ENCODE assay signal across 8 mouse cellular contexts in genomic region chr9:21926784-21927183, GRCm38 (mm10). TPM values are rescaled to one million over a fixed set of nuclear protein-coding genes. Genes with fewer than 3 reads are reported as not detected.
DNase-seq lines count a peak whose midpoint lies in the region; ATAC-seq lines count a peak whose summit lies in the region.

No protein-coding gene starts in this region.

- peak overlapping the region; percentile 70 for H3K9ac ChIP-seq in kidney, embryonic 16.5 days (replicated peaks; ENCODE audit: low read length)
- peak overlapping the region; percentile 55 for H3K9ac ChIP-seq in embryonic facial prominence, embryonic 12.5 days
- H3K9ac ChIP-seq in midbrain, embryonic 14.5 days (replicated peaks; ENCODE audit: low read length): peak overlapping the region; percentile 59

- H3K4me1 ChIP-seq in kidney, embryonic 16.5 days (ENCODE audit: insufficient read depth, low read length): peaks cover 28% of the 10 kb centered on the region
- peaks cover 13% of the 10 kb centered on the region for H3K4me1 ChIP-seq in embryonic facial prominence, embryonic 12.5 days
- peaks cover 11% of the 10 kb centered on the region for H3K4me1 ChIP-seq in midbrain, embryonic 14.5 days (ENCODE audit: control insufficient read depth, insufficient read depth, low read length)

- no peaks in the 10 kb centered on the region for H3K9me3 ChIP-seq in kidney, embryonic 16.5 days (ENCODE audit: low read length)
- H3K9me3 ChIP-seq in embryonic facial prominence, embryonic 12.5 days: no peaks in the 10 kb centered on the region
- no peaks in the 10 kb centered on the region for H3K9me3 ChIP-seq in midbrain, embryonic 14.5 days (ENCODE audit: control insufficient read depth, low read length)

- H3K27ac ChIP-seq in kidney, embryonic 16.5 days (ENCODE audit: low read length): peak overlapping the region; percentile 26; the same call in 1 of the 2 replicates
- H3K27ac ChIP-seq in embryonic facial prominence, embryonic 12.5 days: no peak overlapping the region
- H3K27ac ChIP-seq in midbrain, embryonic 14.5 days (replicated peaks; ENCODE audit: low read depth, low read length): peak overlapping the region; percentile 66; the same call in 1 of the 2 replicates

- H3K4me2 ChIP-seq in kidney, embryonic 16.5 days (replicated peaks; ENCODE audit: low read depth, low read length): peak overlapping the region; percentile 64
- peak overlapping the region; percentile 60 for H3K4me2 ChIP-seq in embryonic facial prominence, embryonic 12.5 days (replicated peaks)
- peak overlapping the region; percentile 65 for H3K4me2 ChIP-seq in midbrain, embryonic 14.5 days (ENCODE audit: low read length)

- no peaks in the 10 kb centered on the region for H3K27me3 ChIP-seq in kidney, embryonic 16.5 days (ENCODE audit: insufficient read depth, low read length)
- H3K27me3 ChIP-seq in embryonic facial prominence, embryonic 12.5 days: no peaks in the 10 kb centered on the region
- no peaks in the 10 kb centered on the region for H3K27me3 ChIP-seq in midbrain, embryonic 14.5 days (ENCODE audit: control insufficient read depth, insufficient read depth, low read length)

- peak overlapping the region; percentile 60 for H3K4me3 ChIP-seq in kidney, embryonic 16.5 days (ENCODE audit: low read length)
- H3K4me3 ChIP-seq in embryonic facial prominence, embryonic 12.5 days: peak overlapping the region; percentile 53
- peak overlapping the region; percentile 48 for H3K4me3 ChIP-seq in midbrain, embryonic 14.5 days (replicated peaks; ENCODE audit: low read depth, low read length)

- 0% methylated on average over 6 of the region's 6 CpGs for WGBS in kidney, embryonic 16.5 days
- 2% methylated on average over 6 of the region's 6 CpGs for WGBS in embryonic facial prominence, embryonic 12.5 days
- 3% methylated on average over 6 of the region's 6 CpGs for WGBS in midbrain, embryonic 14.5 days

- 0 out of 2 replicates have a peak, but pooled peaks cover 9% of the 10 kb centered on the region for H3K36me3 ChIP-seq in kidney, embryonic 16.5 days (ENCODE audit: insufficient read depth, low read length)
- peaks cover 2% of the 10 kb centered on the region; the same call in 1 of the 2 replicates for H3K36me3 ChIP-seq in embryonic facial prominence, embryonic 12.5 days
- 0 out of 2 replicates have a peak, but pooled peaks cover 5% of the 10 kb centered on the region for H3K36me3 ChIP-seq in midbrain, embryonic 14.5 days (ENCODE audit: control insufficient read depth, insufficient read depth, low read length)

- no peak for DNase-seq in kidney, postnatal 14 days
- peak; percentile 42 for DNase-seq in kidney, postnatal 10 days
- peak; percentile 50 for DNase-seq in midbrain, embryonic 14.5 days
- no peak for DNase-seq in layer of hippocampus, postnatal 36 days
- DNase-seq in thymus, postnatal 10 days (ENCODE audit: low spot score in 2 of 2): no peak
- DNase-seq in urinary bladder, postnatal 36 days (ENCODE audit: low spot score in 2 of 2): no peak

- no peak for ATAC-seq in kidney, embryonic 16.5 days (ENCODE audit: low FRiP score, low TSS enrichment)
- no peak for ATAC-seq in embryonic facial prominence, embryonic 12.5 days (ENCODE audit: insufficient number of reproducible peaks, insufficient read depth, low FRiP score, low TSS enrichment)
- no peak for ATAC-seq in midbrain, embryonic 14.5 days (ENCODE audit: low FRiP score, low TSS enrichment)

RNA-seq across cellular contexts. Expression of gene Ccdc159, which starts 0.5 kb away (rescaled TPM):
- 5.4 and 6.0 TPM in 2 replicates for polyA plus RNA-seq in kidney, embryonic 16.5 days (2015; fragmentation: Nextera tagmentation; extraction: Ambion mirVana)
- polyA plus RNA-seq in embryonic facial prominence, embryonic 12.5 days (2016; fragmentation: Nextera tagmentation; extraction: Ambion mirVana): 5.3 and 5.6 TPM in 2 replicates
- 5.7 and 7.7 TPM in 2 replicates for polyA plus RNA-seq in midbrain, embryonic 14.5 days (2014; fragmentation: Nextera tagmentation; extraction: Ambion mirVana)
- total RNA-seq in layer of hippocampus, postnatal 36 days (2021): 10 to 100 TPM; 19.3 to 21.2 TPM

RNA-seq across cellular contexts. Expression of gene Tmem205, which starts 0.6 kb away (rescaled TPM):
- 70.3 and 75.4 TPM in 2 replicates for polyA plus RNA-seq in kidney, embryonic 16.5 days (2015; fragmentation: Nextera tagmentation; extraction: Ambion mirVana)
- polyA plus RNA-seq in embryonic facial prominence, embryonic 12.5 days (2016; fragmentation: Nextera tagmentation; extraction: Ambion mirVana): 40.5 and 42.4 TPM in 2 replicates
- polyA plus RNA-seq in midbrain, embryonic 14.5 days (2014; fragmentation: Nextera tagmentation; extraction: Ambion mirVana): 42.2 and 51.8 TPM in 2 replicates
- total RNA-seq in layer of hippocampus, postnatal 36 days (2021): 10 to 100 TPM; 41.0 to 44.6 TPM

RNA-seq across cellular contexts. Expression of gene Rab3d, which starts 8.8 kb away (rescaled TPM):
- polyA plus RNA-seq in kidney, embryonic 16.5 days (2015; fragmentation: Nextera tagmentation; extraction: Ambion mirVana): 14.2 and 14.4 TPM in 2 replicates
- polyA plus RNA-seq in embryonic facial prominence, embryonic 12.5 days (2016; fragmentation: Nextera tagmentation; extraction: Ambion mirVana): 10.2 and 11.1 TPM in 2 replicates
- 9.8 and 10.2 TPM in 2 replicates for polyA plus RNA-seq in midbrain, embryonic 14.5 days (2014; fragmentation: Nextera tagmentation; extraction: Ambion mirVana)
- total RNA-seq in layer of hippocampus, postnatal 36 days (2021): 10 to 100 TPM; 23.6 to 26.6 TPM

RNA-seq across cellular contexts. Expression of gene Plppr2, which starts 10.0 kb away (rescaled TPM):
- 10.4 and 10.7 TPM in 2 replicates for polyA plus RNA-seq in kidney, embryonic 16.5 days (2015; fragmentation: Nextera tagmentation; extraction: Ambion mirVana)
- 15.9 and 16.2 TPM in 2 replicates for polyA plus RNA-seq in embryonic facial prominence, embryonic 12.5 days (2016; fragmentation: Nextera tagmentation; extraction: Ambion mirVana)
- polyA plus RNA-seq in midbrain, embryonic 14.5 days (2014; fragmentation: Nextera tagmentation; extraction: Ambion mirVana): 91.3 and 92.2 TPM in 2 replicates
- 100 to 1,000 TPM; 303 to 315 TPM for total RNA-seq in layer of hippocampus, postnatal 36 days (2021)

RNA-seq across cellular contexts. Expression of gene Swsap1, which starts 28.8 kb away (rescaled TPM):
- 9.0 TPM in 2 replicates for polyA plus RNA-seq in kidney, embryonic 16.5 days (2015; fragmentation: Nextera tagmentation; extraction: Ambion mirVana)
- 5.6 and 7.0 TPM in 2 replicates for polyA plus RNA-seq in embryonic facial prominence, embryonic 12.5 days (2016; fragmentation: Nextera tagmentation; extraction: Ambion mirVana)
- 21.5 and 22.8 TPM in 2 replicates for polyA plus RNA-seq in midbrain, embryonic 14.5 days (2014; fragmentation: Nextera tagmentation; extraction: Ambion mirVana)
- total RNA-seq in layer of hippocampus, postnatal 36 days (2021): 10 to 100 TPM; 14.7 to 15.9 TPM

Comparison
In these comparisons a context has a peak if more than half of its experiments do, and no peak if none do; other contexts are left out.
1. DNase-seq: peak in kidney, postnatal 10 days (single experiment) and midbrain, embryonic 14.5 days (single experiment); none in kidney, postnatal 14 days (single experiment), layer of hippocampus, postnatal 36 days (0 of 2), thymus, postnatal 10 days (0 of 2) and urinary bladder, postnatal 36 days (0 of 2).
2. Peak in every context shown above with its lines, with median percentiles within 50 percentile points of each other: H3K4me2 ChIP-seq, H3K4me3 ChIP-seq and H3K9ac ChIP-seq.